ENCODE assay signal across 14 mouse cellular contexts in genomic region chr19:48820493-48821282, GRCm38 (mm10).
DNase-seq lines count a peak whose midpoint lies in the region; TF ChIP-seq lines count a peak whose summit lies in the region.
"Had no signal": no experiment of that assay in that cellular context is flagged by ENCODE, and none has a peak within 500 bp of the region (broad histone marks: within the 10 kb centered on the region; RNA-seq: fewer than 3 reads in every experiment).

No protein-coding gene starts in this region.

- intact Hi-C loops in left cerebral cortex, postnatal 4 days (cut with DNase I): no loop called here

- WGBS in lung, adult 2 months: 63% methylated on average over 5 of the region's 5 CpGs

- no peaks in the 10 kb centered on the region for H3K4me1 ChIP-seq in lung, adult 2 months (ENCODE audit: control insufficient read depth, insufficient read depth, low read length)
- H3K4me1 ChIP-seq: forebrain, embryonic 15.5 days; lung, embryonic 15.5 days had no signal

- TF ChIP-seq CTCF in lung, adult 2 months (IDR thresholded peaks at IDR 0.05; ENCODE audit: insufficient read depth, low read length): no peak

- TF ChIP-seq POLR2A in lung, adult 2 months (IDR thresholded peaks at IDR 0.05; ENCODE audit: borderline replicate concordance, extremely low read depth, low read depth, low read length): no peak

- DNase-seq in frontal cortex, adult 2 months (ENCODE audit: extremely low spot score in 1 of 2, low spot score in 1 of 2): peak; percentile 33 to 65
- DNase-seq in frontal cortex, postnatal 25 days (ENCODE audit: low spot score in 2 of 2): no peak
- peak; percentile 16 to 48 for DNase-seq in left cerebral cortex, adult 18-20 months (ENCODE audit: low spot score in 2 of 2)
- DNase-seq in left cerebral cortex, postnatal 4 days: no peak
- DNase-seq in layer of hippocampus, postnatal 14 days (ENCODE audit: low spot score in 2 of 2): peak; percentile 4 to 54
- peak; percentile 31 for DNase-seq in right cerebral cortex, postnatal 25 days
- no peak for DNase-seq in lung, adult 2 months
- no peak for DNase-seq in urinary bladder, postnatal 25 days (ENCODE audit: low spot score)
- DNase-seq: adrenal gland, adult 2 months; cerebellum, adult 9-11 months; kidney, postnatal 36 days; thymus, postnatal 4 days had no signal

- no peak overlapping the region for H3K4me3 ChIP-seq in lung, adult 2 months (replicated peaks; ENCODE audit: extremely low read depth, low read depth, low read length)
- H3K4me3 ChIP-seq: forebrain, embryonic 15.5 days; lung, embryonic 15.5 days had no signal

Comparison
In these comparisons a context has a peak if more than half of its experiments do, and no peak if none do; other contexts are left out.
1. DNase-seq: peak in frontal cortex, adult 2 months (2 of 2), left cerebral cortex, adult 18-20 months (2 of 2), layer of hippocampus, postnatal 14 days (2 of 2) and right cerebral cortex, postnatal 25 days (single experiment); none in frontal cortex, postnatal 25 days (0 of 2), left cerebral cortex, postnatal 4 days (single experiment), lung, adult 2 months (single experiment) and urinary bladder, postnatal 25 days (single experiment).